Mouse (Mus musculus) ES-Bruce4 (cell line): ENCODE measurements at regions not wholly inside any gene's neighbourhood (a gene's known extent, or its start where the extent isn't known, plus 50 kb on each side); places are given as distances from the start of the nearest gene placed in this dataset.

Experiments
- CTCF ChIP-seq: IDR thresholded peaks from one replicate; pipeline ENCODE4 v1.8.1; 2011; ENCODE audit warnings: low read depth, low read length
- POLR2A ChIP-seq: IDR thresholded peaks from one replicate; pipeline ENCODE4 v1.8.1; 2011; ENCODE audit warnings: low read length; ENCODE audit not compliant: insufficient read depth

GRCm38 (mm10) chr8:115425360-115425759 is 282.2 kb downstream of the Maf start:
- TF ChIP-seq POLR2A (no peak), CTCF (peak; percentile 14)
